Mouse (Mus musculus): ENCODE results near the gene Sppl2c. TPM values are rescaled to one million over a fixed set of nuclear protein-coding genes. Genes with fewer than 3 reads are reported as not detected.

Gene Sppl2c
- total and polyA plus RNA-seq, 2 experiments from 2014 or later, result 0.19 TPM; not detected in 1

- ATAC-seq (peak; percentile 88), DNase-seq (peak; percentile 87)
- Histone ChIP-seq H3K36me3 (ENCODE audit: insufficient read depth) (no peaks in the 10 kb centered on the region; the same call in 1 of the 2 replicates), H3K4me3 (ENCODE audit: low read depth, low read length) (no peak overlapping the region), H3K27ac (ENCODE audit: low read depth, low read length) (peak overlapping the region; percentile 64), H3K27me3 (ENCODE audit: insufficient read depth, low read length) (no peaks in the 10 kb centered on the region), H3K9ac (peak overlapping the region; percentile 35; the same call in 1 of the 2 replicates), H3K4me2 (ENCODE audit: low read depth) (peak overlapping the region; percentile 41), H3K9me3 (ENCODE audit: low read length) (no peaks in the 10 kb centered on the region), H3K4me1 (ENCODE audit: insufficient read depth) (no peaks in the 10 kb centered on the region)
- TF ChIP-seq CTCF (IDR thresholded peaks at IDR 0.05; ENCODE audit: low read depth), result peak; percentile 98
- 29% methylated on average over 12 of the region's 12 CpGs for WGBS
These were observed 14.8 kb upstream of the Sppl2c start for GRCm38 (mm10) chr11:104171281-104171781.

GRCm38 (mm10) chr11:104178893-104179292 is 7.2 kb upstream of the Sppl2c start:
- DNase-seq (no peak), ATAC-seq (peak; percentile 50)
- WGBS, result 31% methylated on average over 7 of the region's 7 CpGs
- no peak overlapping the region for H3K27ac ChIP-seq (ENCODE audit: low read depth, low read length)
- no peak overlapping the region for H3K4me3 ChIP-seq (ENCODE audit: low read depth, low read length)
- no peak overlapping the region for H3K9ac ChIP-seq
- TF ChIP-seq CTCF (IDR thresholded peaks at IDR 0.05; ENCODE audit: low read depth), result no peak
- no peaks in the 10 kb centered on the region for H3K9me3 ChIP-seq (ENCODE audit: low read length)
- H3K4me2 ChIP-seq (ENCODE audit: low read depth), result no peak overlapping the region
- H3K36me3 ChIP-seq (ENCODE audit: insufficient read depth), result no peaks in the 10 kb centered on the region
- H3K27me3 ChIP-seq (ENCODE audit: insufficient read depth, low read length), result no peaks in the 10 kb centered on the region
- no peaks in the 10 kb centered on the region for H3K4me1 ChIP-seq (ENCODE audit: insufficient read depth)

- Histone ChIP-seq H3K4me2 (ENCODE audit: low read depth) (no peak overlapping the region), H3K9ac (no peak overlapping the region), H3K27me3 (ENCODE audit: insufficient read depth, low read length) (no peaks in the 10 kb centered on the region), H3K4me3 (ENCODE audit: low read depth, low read length) (no peak overlapping the region), H3K4me1 (ENCODE audit: insufficient read depth) (no peaks in the 10 kb centered on the region), H3K36me3 (ENCODE audit: insufficient read depth) (no peaks in the 10 kb centered on the region), H3K9me3 (ENCODE audit: low read length) (no peaks in the 10 kb centered on the region), H3K27ac (ENCODE audit: low read depth, low read length) (no peak overlapping the region)
- ATAC-seq, result peak; percentile 66
- TF ChIP-seq CTCF (IDR thresholded peaks at IDR 0.05; ENCODE audit: low read depth), result no peak
- WGBS, result 20% methylated on average over 5 of the region's 5 CpGs
- DNase-seq, result peak; percentile 63
These were observed 6.3 kb upstream of the Sppl2c start for GRCm38 (mm10) chr11:104179804-104180203.

- ATAC-seq, result no peak
- WGBS, result 84% methylated on average over 3 of the region's 3 CpGs
These were observed 4.0 kb upstream of the Sppl2c start for GRCm38 (mm10) chr11:104182141-104182540.

GRCm38 (mm10) chr11:104186837-104187150 is 667 bp downstream of the Sppl2c start:
- H3K27ac ChIP-seq (ENCODE audit: low read depth, low read length), result no peak overlapping the region
- 85% methylated on average over 9 of the region's 9 CpGs for WGBS

More at GRCm38 (mm10) chr11:104182141-104182540, 4.0 kb upstream of the Sppl2c start:
- no peak for DNase-seq
- no peaks in the 10 kb centered on the region for H3K27me3 ChIP-seq (ENCODE audit: insufficient read depth, low read length)
- H3K36me3 ChIP-seq (ENCODE audit: insufficient read depth), result no peaks in the 10 kb centered on the region
- H3K4me2 ChIP-seq (ENCODE audit: low read depth), result no peak overlapping the region
- H3K4me3 ChIP-seq (ENCODE audit: low read depth, low read length), result no peak overlapping the region
- no peak overlapping the region for H3K27ac ChIP-seq (ENCODE audit: low read depth, low read length)
- no peaks in the 10 kb centered on the region for H3K9me3 ChIP-seq (ENCODE audit: low read length)
- TF ChIP-seq CTCF (IDR thresholded peaks at IDR 0.05; ENCODE audit: low read depth), result no peak
- no peak overlapping the region for H3K9ac ChIP-seq
- no peaks in the 10 kb centered on the region for H3K4me1 ChIP-seq (ENCODE audit: insufficient read depth)

GRCm38 (mm10) chr11:104187766-104188165 is 1.6 kb downstream of the Sppl2c start:
- Histone ChIP-seq H3K36me3 (ENCODE audit: insufficient read depth) (no peaks in the 10 kb centered on the region), H3K4me1 (ENCODE audit: insufficient read depth) (no peaks in the 10 kb centered on the region), H3K4me2 (ENCODE audit: low read depth) (no peak overlapping the region), H3K4me3 (ENCODE audit: low read depth, low read length) (no peak overlapping the region), H3K9ac (no peak overlapping the region), H3K27ac (ENCODE audit: low read depth, low read length) (no peak overlapping the region), H3K9me3 (ENCODE audit: low read length) (no peaks in the 10 kb centered on the region), H3K27me3 (ENCODE audit: insufficient read depth, low read length) (no peaks in the 10 kb centered on the region)
- no peak for DNase-seq
- no peak for TF ChIP-seq CTCF (IDR thresholded peaks at IDR 0.05; ENCODE audit: low read depth)
- no peak for ATAC-seq
- WGBS, result 96% methylated on average over 10 of the region's 10 CpGs

More at GRCm38 (mm10) chr11:104186837-104187150, 667 bp downstream of the Sppl2c start:
- no peak for TF ChIP-seq CTCF (IDR thresholded peaks at IDR 0.05; ENCODE audit: low read depth)
- no peak for ATAC-seq
- no peak overlapping the region for H3K4me3 ChIP-seq (ENCODE audit: low read depth, low read length)
- no peaks in the 10 kb centered on the region for H3K4me1 ChIP-seq (ENCODE audit: insufficient read depth)
- no peak for DNase-seq
- no peak overlapping the region for H3K4me2 ChIP-seq (ENCODE audit: low read depth)
- no peaks in the 10 kb centered on the region for H3K27me3 ChIP-seq (ENCODE audit: insufficient read depth, low read length)
- H3K36me3 ChIP-seq (ENCODE audit: insufficient read depth), result no peaks in the 10 kb centered on the region
- H3K9me3 ChIP-seq (ENCODE audit: low read length), result no peaks in the 10 kb centered on the region
- H3K9ac ChIP-seq, result no peak overlapping the region

GRCm38 (mm10) chr11:104190008-104190407 is 3.9 kb downstream of the Sppl2c start:
- no peak overlapping the region for H3K27ac ChIP-seq (ENCODE audit: low read depth, low read length)
- no peaks in the 10 kb centered on the region; the same call in 1 of the 2 replicates for H3K27me3 ChIP-seq (ENCODE audit: insufficient read depth, low read length)
- DNase-seq, result no peak
- no peaks in the 10 kb centered on the region for H3K9me3 ChIP-seq (ENCODE audit: low read length)
- TF ChIP-seq CTCF (IDR thresholded peaks at IDR 0.05; ENCODE audit: low read depth), result no peak
- WGBS, result 83% methylated on average over 2 of the region's 2 CpGs
- no peak overlapping the region for H3K9ac ChIP-seq
- H3K4me3 ChIP-seq (ENCODE audit: low read depth, low read length), result no peak overlapping the region
- no peak for ATAC-seq
- no peaks in the 10 kb centered on the region for H3K4me1 ChIP-seq (ENCODE audit: insufficient read depth)
- H3K4me2 ChIP-seq (ENCODE audit: low read depth), result no peak overlapping the region
- H3K36me3 ChIP-seq (ENCODE audit: insufficient read depth), result no peaks in the 10 kb centered on the region
